Mouse (Mus musculus) ovary, adult 18-20 months (tissue): ENCODE measurements around the gene Spic.

Source experiments
- DNase-seq: peaks from one replicate; pipeline ENCODE4 v3.0.0; 2022; ENCODE audit warnings: low spot score, mixed read lengths

The Spic gene

GRCm38 (mm10) chr10:88645448-88645847, 39.4 kb downstream of the Spic start:
- no peak for DNase-seq

GRCm38 (mm10) chr10:88631330-88631953, 53.4 kb downstream of the Spic start:
- DNase-seq: no peak

GRCm38 (mm10) chr10:88630663-88631329, 54.0 kb downstream of the Spic start:
- no peak for DNase-seq

GRCm38 (mm10) chr10:88627052-88627451, 57.8 kb downstream of the Spic start:
- no peak for DNase-seq

- no peak for DNase-seq
These were observed 58.6 kb downstream of the Spic start for GRCm38 (mm10) chr10:88626176-88626575.
